Mouse (Mus musculus): ENCODE measurements around the gene Dctpp1.

DNA sequence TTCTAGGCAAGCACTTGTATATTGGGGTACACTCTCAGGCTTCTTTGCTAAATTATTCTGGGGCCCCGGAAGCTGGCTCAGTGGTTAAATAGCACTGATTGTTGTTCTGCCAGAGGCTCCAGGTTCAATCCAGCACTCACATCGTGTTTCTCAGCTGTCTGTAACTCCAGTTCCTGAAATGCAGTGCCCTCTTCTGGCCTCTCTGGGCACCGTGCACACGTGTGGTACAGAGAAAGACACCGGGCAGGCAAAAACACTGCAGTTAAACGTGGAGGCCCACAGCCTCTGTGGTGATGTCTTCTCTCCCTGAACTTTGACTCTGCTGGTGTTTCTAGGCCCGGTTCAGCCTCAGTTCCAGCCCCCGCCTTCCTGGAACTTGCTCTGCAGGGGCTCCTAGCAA, 17.8 kb upstream of the Dctpp1 start:
- TF ChIP-seq EP300 (IDR thresholded peaks at IDR 0.05; ENCODE audit: low read depth) (no peak), CTCF (IDR thresholded peaks at IDR 0.05; ENCODE audit: low read depth) (peak; percentile 83)
